Mouse (Mus musculus): Measurements from ENCODE around the gene Il17f. TPM values are rescaled to one million over a fixed set of nuclear protein-coding genes. Genes with fewer than 3 reads are reported as not detected.
"Not testable (repeated sequence)": the region's sequence is repeated elsewhere in the genome, so short reads cannot be mapped to it uniquely, and the experiment has no call there.

The Il17f gene
- total RNA-seq (2015) (0.30 TPM in 1 of 2 replicates, not detected in the other), total RNA-seq (2017) (0.50 TPM in 1 of 2 replicates, not detected in the other)

DNA sequence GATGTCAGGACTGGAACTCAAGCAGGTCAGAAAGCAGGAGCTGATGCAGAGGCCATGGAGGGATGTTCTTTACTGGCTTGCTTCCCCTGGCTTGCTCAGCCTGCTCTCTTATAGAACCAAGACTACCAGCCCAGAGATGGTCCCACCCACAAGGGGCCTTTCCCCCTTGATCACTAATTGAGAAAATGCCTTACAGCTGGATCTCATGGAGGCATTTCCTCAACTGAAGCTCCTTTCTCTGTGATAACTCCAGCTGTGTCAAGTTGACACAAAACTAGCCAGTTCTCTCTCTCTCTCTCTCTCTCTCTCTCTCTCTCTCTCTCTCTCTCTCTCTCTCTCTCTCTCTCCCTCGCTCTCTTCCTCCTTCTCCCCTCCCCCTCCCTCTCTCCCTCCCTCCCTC is at the start of gene Il17f:
Il17f (minus strand) TSS at position 101 of the 400 bp plus-strand sequence.
- ATAC-seq (replicated peaks; ENCODE audit: poor library complexity) = not testable (repeated sequence)

GRCm38 (mm10) chr1:20839911-20840310 is 49.5 kb upstream of the Il17f start:
- ATAC-seq (replicated peaks; ENCODE audit: poor library complexity) = no peak

GRCm38 (mm10) chr1:20836551-20837125 is 46.2 kb upstream of the Il17f start:
- no peak for ATAC-seq (replicated peaks; ENCODE audit: poor library complexity)

- ATAC-seq (replicated peaks; ENCODE audit: poor library complexity) = no peak
Observed at GRCm38 (mm10) chr1:20833141-20833511, 42.7 kb upstream of the Il17f start.

DNA sequence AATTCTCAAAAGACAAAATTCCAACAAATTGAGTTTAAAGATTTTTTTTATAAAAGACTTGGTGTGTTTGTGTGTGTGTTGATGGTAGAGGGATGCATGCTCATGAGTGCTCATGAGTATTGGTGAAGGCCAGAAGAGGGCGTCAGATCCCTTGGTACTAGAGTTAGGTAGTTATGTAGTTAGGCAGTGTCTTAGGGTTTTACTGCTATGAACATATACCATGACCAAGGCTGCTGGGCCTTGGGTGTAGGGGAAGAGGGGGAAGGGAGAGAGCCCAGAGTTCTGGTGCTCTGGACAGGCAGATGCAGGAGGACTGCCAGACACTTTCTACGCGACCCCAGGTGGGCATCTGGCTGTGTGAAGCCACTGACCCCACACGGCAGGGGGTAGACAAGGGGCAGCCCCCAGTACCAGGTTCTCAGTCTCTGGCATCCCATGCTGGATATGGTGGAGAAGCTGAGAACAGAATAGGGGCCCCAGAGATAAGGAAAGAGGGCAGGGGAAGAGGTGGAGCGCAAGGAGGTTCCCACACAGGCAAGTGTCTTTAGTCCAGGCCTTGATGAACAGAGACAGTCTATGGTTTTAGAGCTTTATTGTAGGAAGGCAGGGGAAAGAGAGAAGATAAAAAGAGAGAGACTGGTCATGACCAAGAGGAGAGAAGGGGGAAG is 42.2 kb upstream of the Il17f start:
- ATAC-seq (replicated peaks; ENCODE audit: poor library complexity) = peak; percentile 75

DNA sequence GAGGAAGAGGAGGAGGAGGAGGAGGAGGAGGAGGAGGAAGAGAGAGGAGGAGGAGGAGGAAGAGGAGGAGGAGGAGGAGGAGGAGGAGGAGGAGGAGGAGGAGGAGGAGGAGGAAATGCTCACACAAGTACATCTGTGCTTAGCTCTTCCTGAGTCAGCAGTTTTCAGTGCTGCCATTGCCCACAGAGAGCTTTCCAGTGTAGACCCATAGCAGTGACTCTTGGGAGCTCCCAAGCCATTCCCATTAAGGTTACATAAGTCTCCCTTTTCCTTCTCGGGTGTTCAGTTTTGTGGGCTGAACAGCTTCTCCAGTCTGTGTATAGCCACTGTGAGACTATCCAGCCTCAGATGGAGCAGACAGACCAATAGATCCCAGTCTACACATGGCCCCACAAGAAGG is 40.1 kb upstream of the Il17f start:
- no peak for ATAC-seq (replicated peaks; ENCODE audit: poor library complexity)

DNA sequence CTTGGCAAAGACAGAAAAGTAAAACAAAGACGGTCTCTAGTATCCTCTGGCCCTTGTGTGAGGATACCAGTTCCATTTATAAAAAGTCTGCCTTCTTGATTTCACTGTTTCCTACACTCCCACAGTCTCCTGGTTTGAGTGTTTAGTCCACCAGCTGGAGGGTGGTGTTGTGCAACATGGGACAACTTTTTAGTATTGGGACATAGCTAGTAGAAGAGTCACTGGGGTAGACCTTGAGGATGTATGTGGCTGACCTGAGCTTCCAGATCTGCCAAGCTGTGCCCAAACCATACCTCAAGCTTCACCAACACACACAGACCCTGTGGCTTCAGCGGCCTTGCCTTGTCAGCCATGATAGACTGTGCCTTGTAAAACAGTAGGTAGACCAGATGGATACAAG is 37.6 kb upstream of the Il17f start:
- ATAC-seq (replicated peaks; ENCODE audit: poor library complexity) = peak; percentile 66

GRCm38 (mm10) chr1:20825036-20825435 is 34.6 kb upstream of the Il17f start:
- ATAC-seq (replicated peaks; ENCODE audit: poor library complexity) = no peak

DNA sequence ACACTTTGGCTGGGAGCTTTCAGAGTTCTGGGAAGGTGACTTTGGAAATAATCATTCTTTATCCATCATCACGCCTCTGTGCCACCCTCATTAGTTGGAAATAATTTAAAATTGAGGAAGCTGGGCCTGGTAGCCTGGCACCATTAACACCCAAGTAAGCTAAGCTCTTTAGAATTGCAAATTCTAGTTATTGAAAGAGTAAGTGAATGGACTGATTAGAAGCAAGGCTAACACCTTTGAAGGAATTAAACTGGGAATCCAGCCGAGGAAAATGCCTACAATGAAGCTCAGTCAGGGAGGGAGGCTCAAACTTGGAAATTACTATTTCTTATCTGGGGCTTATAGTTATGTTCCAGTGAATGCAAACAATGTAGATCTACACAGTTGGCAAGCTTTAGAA is 33.5 kb upstream of the Il17f start:
- no peak for ATAC-seq (replicated peaks; ENCODE audit: poor library complexity)

DNA sequence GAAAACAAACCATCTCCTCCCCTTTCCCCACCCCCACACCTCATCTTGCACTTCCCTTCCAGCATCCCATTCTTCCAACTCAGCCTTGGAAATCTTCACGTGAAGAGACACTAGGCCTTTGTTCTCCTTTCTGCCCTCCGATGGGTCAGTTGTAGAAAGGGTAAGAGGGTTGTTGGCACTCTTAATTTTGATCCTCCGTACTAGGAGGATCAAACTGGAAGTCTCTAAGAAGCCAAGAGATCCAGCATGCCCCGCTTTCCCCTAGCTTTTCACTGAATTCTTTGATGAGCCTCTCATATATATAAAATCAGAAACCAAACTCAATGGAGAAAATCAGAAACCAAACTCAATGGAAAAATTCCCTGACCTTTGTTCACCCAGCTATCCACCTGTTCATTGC is 33.1 kb upstream of the Il17f start:
- ATAC-seq (replicated peaks; ENCODE audit: poor library complexity) = no peak

- ATAC-seq (replicated peaks; ENCODE audit: poor library complexity) = 0 out of 2 replicates have a peak, but pooled peaks have one; percentile 2
Observed at GRCm38 (mm10) chr1:20820959-20821358, 30.5 kb upstream of the Il17f start.

GRCm38 (mm10) chr1:20819771-20820605 is 29.6 kb upstream of the Il17f start, which contains the start of gene Mcm3:
TSS of gene Mcm3 (minus strand) at chr1:20820312.
- ATAC-seq (replicated peaks; ENCODE audit: poor library complexity) = peak; percentile 96

- no peak for ATAC-seq (replicated peaks; ENCODE audit: poor library complexity)
Observed at GRCm38 (mm10) chr1:20817596-20817995, 27.2 kb upstream of the Il17f start.

DNA sequence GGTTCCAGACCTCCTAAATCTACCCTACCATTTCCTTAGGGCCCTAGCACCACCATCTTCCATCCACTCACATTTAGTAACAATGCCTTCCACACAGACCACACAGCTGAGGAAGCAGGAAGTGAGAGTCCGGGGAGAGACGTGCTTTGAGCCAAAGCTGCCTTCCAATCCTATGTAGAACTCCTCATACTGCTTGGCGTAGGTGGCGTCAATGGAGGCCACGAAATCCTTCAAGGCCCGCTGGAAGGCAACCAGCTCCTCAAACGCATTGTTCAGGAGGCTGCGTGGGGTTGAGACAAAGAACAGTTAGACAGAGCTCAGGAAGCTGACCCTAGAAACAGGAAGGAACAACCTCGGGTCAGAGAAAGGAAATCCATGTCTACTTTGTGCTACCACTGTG is 26.8 kb upstream of the Il17f start:
- ATAC-seq (replicated peaks; ENCODE audit: poor library complexity) = peak; percentile 14

- no peak for ATAC-seq (replicated peaks; ENCODE audit: poor library complexity)
Observed at GRCm38 (mm10) chr1:20814521-20814920, 24.1 kb upstream of the Il17f start.

- no peak for ATAC-seq (replicated peaks; ENCODE audit: poor library complexity)
Observed at GRCm38 (mm10) chr1:20804526-20804925, 14.1 kb upstream of the Il17f start.

DNA sequence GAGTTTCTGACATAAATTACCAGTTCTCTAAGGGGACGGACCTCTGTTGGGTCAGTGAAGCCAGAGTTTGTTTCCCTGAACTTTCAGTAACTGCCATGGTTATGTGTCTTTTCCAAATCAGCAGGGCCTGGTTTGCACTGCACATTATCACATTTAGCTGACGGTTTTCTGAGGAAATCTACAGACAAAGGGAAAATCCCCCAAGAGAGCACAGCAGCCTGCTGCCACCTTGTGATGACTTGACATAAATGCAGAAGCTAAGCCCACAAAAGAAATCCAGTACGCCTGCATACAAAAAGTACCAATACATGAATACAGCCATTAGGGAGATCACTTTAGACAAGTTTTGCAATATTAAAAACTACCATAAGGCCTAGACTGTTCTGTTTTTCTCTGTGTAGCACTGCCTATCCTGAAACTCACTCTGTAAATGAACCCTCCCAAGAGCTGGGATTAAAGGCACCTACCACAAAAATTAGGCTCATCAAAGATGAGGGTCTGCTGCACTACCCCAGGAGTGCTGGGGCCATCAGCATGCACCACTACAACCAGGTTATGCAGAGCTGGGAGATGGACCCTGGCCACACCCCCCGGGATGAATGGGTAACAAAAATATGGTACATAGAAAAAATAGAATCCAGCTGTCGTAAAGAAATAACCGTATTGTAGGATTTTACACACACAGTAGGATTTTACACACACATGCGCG is 11.4 kb upstream of the Il17f start:
- ATAC-seq (replicated peaks; ENCODE audit: poor library complexity) = peak; percentile 43

- no peak for ATAC-seq (replicated peaks; ENCODE audit: poor library complexity)
Observed at GRCm38 (mm10) chr1:20801275-20801674, 10.9 kb upstream of the Il17f start.

GRCm38 (mm10) chr1:20795178-20795577 is 4.8 kb upstream of the Il17f start:
- no peak for ATAC-seq (replicated peaks; ENCODE audit: poor library complexity)

GRCm38 (mm10) chr1:20794760-20795159 is 4.3 kb upstream of the Il17f start:
- ATAC-seq (replicated peaks; ENCODE audit: poor library complexity) = no peak

GRCm38 (mm10) chr1:20791414-20791813 is 997 bp upstream of the Il17f start:
- no peak for ATAC-seq (replicated peaks; ENCODE audit: poor library complexity)

All from megakaryocyte progenitor cell, adult 5-6 weeks (primary cell).